Mouse (Mus musculus): ENCODE results near the gene Fam20a. TPM values are rescaled to one million over a fixed set of nuclear protein-coding genes. Genes with fewer than 3 reads are reported as not detected.
A peak's percentile ranks its signal among the peaks of the same experiment; 100 is the strongest.

Gene Fam20a
- total RNA-seq, 2 experiments from 2014 or later: 4.6 to 5.8 TPM

- DNase-seq: no peak
- intact Hi-C loops (cut with DNase I): no loop called here
Observed at GRCm38 (mm10) chr11:109689539-109689938, 32.5 kb downstream of the Fam20a start.

- intact Hi-C loops (cut with DNase I): no loop called here
- DNase-seq: no peak
Observed at GRCm38 (mm10) chr11:109682221-109682620, 39.9 kb downstream of the Fam20a start.

- no peak for DNase-seq
- intact Hi-C loops (cut with DNase I): no loop called here
Observed at GRCm38 (mm10) chr11:109681556-109681955, 40.5 kb downstream of the Fam20a start.

GRCm38 (mm10) chr11:109680934-109681333, 41.1 kb downstream of the Fam20a start:
- intact Hi-C loops (cut with DNase I): no loop called here
- DNase-seq: no peak

GRCm38 (mm10) chr11:109678291-109678690, 43.8 kb downstream of the Fam20a start:
- DNase-seq: no peak
- intact Hi-C loops (cut with DNase I): no loop called here

- DNase-seq: no peak
- intact Hi-C loops (cut with DNase I): no loop called here
Observed at GRCm38 (mm10) chr11:109676621-109677373, 45.3 kb downstream of the Fam20a start.

GRCm38 (mm10) chr11:109675771-109676170, 46.3 kb downstream of the Fam20a start:
- DNase-seq: no peak
- intact Hi-C loops (cut with DNase I): no loop called here

- no peak for DNase-seq
- intact Hi-C loops (cut with DNase I): no loop called here
Observed at GRCm38 (mm10) chr11:109675208-109675607, 46.9 kb downstream of the Fam20a start.

GRCm38 (mm10) chr11:109674542-109674941, 47.5 kb downstream of the Fam20a start:
- no peak for DNase-seq
- intact Hi-C loops (cut with DNase I): loop anchor here (5.0 kb wide), 1 partner anchor 593 kb away; no protein-coding TSS in a partner anchor

GRCm38 (mm10) chr11:109673741-109674140, 48.3 kb downstream of the Fam20a start:
- intact Hi-C loops (cut with DNase I): loop anchor here (5.0 kb wide), 1 partner anchor 594 kb away; no protein-coding TSS in a partner anchor
- DNase-seq: no peak

GRCm38 (mm10) chr11:109672881-109673739, 49.0 kb downstream of the Fam20a start:
- peak; percentile 47 to 51 for DNase-seq
- intact Hi-C loops (cut with DNase I): loop anchor here (5.0 kb wide), 1 partner anchor 594 kb away; no protein-coding TSS in a partner anchor

- intact Hi-C loops (cut with DNase I): loop anchor here (5.0 kb wide), 1 partner anchor 595 kb away; no protein-coding TSS in a partner anchor
- no peak for DNase-seq
Observed at GRCm38 (mm10) chr11:109672396-109672795, 49.7 kb downstream of the Fam20a start.

- no peak for DNase-seq
- intact Hi-C loops (cut with DNase I): loop anchor here (5.0 kb wide), 1 partner anchor 595 kb away; no protein-coding TSS in a partner anchor
Observed at GRCm38 (mm10) chr11:109672021-109672324, 50.1 kb downstream of the Fam20a start.

GRCm38 (mm10) chr11:109671136-109672020, 50.7 kb downstream of the Fam20a start:
- DNase-seq: no peak
- intact Hi-C loops (cut with DNase I): loop anchor here (2.0 to 5.0 kb wide), 2 partner anchors 49 to 596 kb away; no protein-coding TSS in a partner anchor

- DNase-seq: peak; percentile 38 to 41
- intact Hi-C loops (cut with DNase I): loop anchor here (1.0 to 5.0 kb wide), 3 partner anchors 51 to 597 kb away; no protein-coding TSS in a partner anchor
Observed at GRCm38 (mm10) chr11:109670026-109670916, 51.8 kb downstream of the Fam20a start.

- intact Hi-C loops (cut with DNase I): no loop called here
Observed at GRCm38 (mm10) chr11:109669149-109669708, 52.9 kb downstream of the Fam20a start.

GRCm38 (mm10) chr11:109668115-109668725, 53.9 kb downstream of the Fam20a start:
- intact Hi-C loops (cut with DNase I): no loop called here

More at GRCm38 (mm10) chr11:109669149-109669708, 52.9 kb downstream of the Fam20a start:
- no peak for DNase-seq

GRCm38 (mm10) chr11:109667371-109667770, 54.7 kb downstream of the Fam20a start:
- intact Hi-C loops (cut with DNase I): loop anchor here (1.0 kb wide), 1 partner anchor 14 kb away; no protein-coding TSS in a partner anchor
- no peak for DNase-seq

More at GRCm38 (mm10) chr11:109668115-109668725, 53.9 kb downstream of the Fam20a start:
- DNase-seq: no peak

Data from heart, postnatal 36 days (tissue).